Mouse (Mus musculus) embryonic facial prominence, embryonic 11.5 days (tissue): Measurements from ENCODE around the gene Mex3b. TPM values are rescaled to one million over a fixed set of nuclear protein-coding genes. Genes with fewer than 3 reads are reported as not detected.
A peak's percentile ranks its signal among the peaks of the same experiment; 100 is the strongest.

Experiments used
- ATAC-seq: fragments of 200-750 bp; cut with Nextera tagmentation; replicated peaks from 2 replicates; pipeline ENCODE4 v1.8.0; 2017; ENCODE audit warnings: low read depth; ENCODE audit not compliant: insufficient number of reproducible peaks, low FRiP score, low TSS enrichment
- DNase-seq: peaks from one replicate; pipeline ENCODE4 v3.0.0-alpha.2; 2015; ENCODE audit warnings: low spot score
- H3K27ac ChIP-seq: fragments of 300-500 bp; sonication (generic); replicated peaks from 2 replicates; pipeline ENCODE4 v1.5.1; 2014; ENCODE audit warnings: mild to moderate bottlenecking, low read depth, low read length, control low read depth
- H3K27me3 ChIP-seq: fragments of 300-500 bp; sonication (generic); 2 replicates; pipeline ENCODE4 v1.6.1; 2014; ENCODE audit warnings: mild to moderate bottlenecking, low read length, moderate library complexity, mixed read lengths; ENCODE audit not compliant: control insufficient read depth, insufficient read depth
- H3K36me3 ChIP-seq: fragments of 300-500 bp; sonication (generic); replicated peaks from 2 replicates; pipeline ENCODE4 v1.6.1; 2014; ENCODE audit warnings: low read depth, mild to moderate bottlenecking, low read length, moderate library complexity, mixed read lengths; ENCODE audit not compliant: control insufficient read depth, insufficient read depth
- H3K4me1 ChIP-seq: fragments of 300-500 bp; sonication (generic); 2 replicates; pipeline ENCODE4 v1.6.1; 2014; ENCODE audit warnings: low read length, mixed read lengths; ENCODE audit not compliant: control insufficient read depth, insufficient read depth
- H3K4me2 ChIP-seq: fragments of 300-500 bp; sonication (generic); 2 replicates; pipeline ENCODE4 v1.6.1; 2014; ENCODE audit warnings: low read depth, mild to moderate bottlenecking, control low read depth, low read length, moderate library complexity
- H3K4me3 ChIP-seq: fragments of 300-500 bp; sonication (generic); 2 replicates; pipeline ENCODE4 v1.5.1; 2014; ENCODE audit warnings: low read depth, low read length, control low read depth
- H3K9ac ChIP-seq: fragments of 300-500 bp; sonication (generic); replicated peaks from 2 replicates; pipeline ENCODE4 v1.6.1; 2014; ENCODE audit warnings: mild to moderate bottlenecking, control low read depth, low read length
- H3K9me3 ChIP-seq: fragments of 300-500 bp; sonication (generic); replicated peaks from 2 replicates; pipeline ENCODE4 v1.6.1; 2016; ENCODE audit warnings: mild to moderate bottlenecking, low read length, inconsistent platforms, mixed read lengths; ENCODE audit not compliant: control insufficient read depth
- WGBS: fragments of 180-500 bp; shearing (Covaris S2); extraction: QIAGEN DNeasy Blood & Tissue Kit; methylation state at CpG from one replicate; pipeline ENCODE4 v1.1.7; 2014; 5-methylcytosine and 5-hydroxymethylcytosine counted together
- polyA plus RNA-seq: library from polyadenylated mRNA; unstranded; fragments of >200 nt; fragmentation: Nextera tagmentation; extraction: Ambion mirVana; gene quantifications from 2 replicates; pipeline ENCODE4 v1.2.1, GENCODE M21; 2014

The Mex3b gene
- polyA plus RNA-seq, 1 experiment from 2014 or later, result 41.6 TPM

- Histone ChIP-seq H3K9me3 (no peaks in the 10 kb centered on the region), H3K4me1 (no peaks in the 10 kb centered on the region), H3K4me2 (no peak overlapping the region), H3K9ac (no peak overlapping the region), H3K27me3 (no peaks in the 10 kb centered on the region), H3K27ac (peak overlapping the region; percentile 71; the same call in 1 of the 2 replicates), H3K36me3 (no peaks in the 10 kb centered on the region), H3K4me3 (no peak overlapping the region)
- peak; percentile 55 for DNase-seq
- no peak for ATAC-seq
- 37% methylated on average over 6 of the region's 6 CpGs for WGBS
Measured at GRCm38 (mm10) chr7:82863341-82863740, 3.8 kb upstream of the Mex3b start.

- H3K9me3 ChIP-seq, result no peaks in the 10 kb centered on the region
- no peak overlapping the region for H3K27ac ChIP-seq
- H3K4me1 ChIP-seq, result no peaks in the 10 kb centered on the region
- DNase-seq (no peak), ATAC-seq (no peak)
- peak overlapping the region; percentile 92; the same call in 1 of the 2 replicates for H3K4me2 ChIP-seq
- no peaks in the 10 kb centered on the region for H3K27me3 ChIP-seq
- H3K36me3 ChIP-seq, result peaks cover 3% of the 10 kb centered on the region
- H3K9ac ChIP-seq, result peak overlapping the region; percentile 100
- H3K4me3 ChIP-seq, result no peak overlapping the region
- 42% methylated on average over 8 of the region's 8 CpGs for WGBS
Measured at GRCm38 (mm10) chr7:82864260-82864990, 2.7 kb upstream of the Mex3b start.

GRCm38 (mm10) chr7:82864991-82865771 lies 2.0 kb upstream of the Mex3b start:
- Histone ChIP-seq H3K27ac (peak overlapping the region; percentile 100), H3K27me3 (no peaks in the 10 kb centered on the region), H3K9me3 (no peaks in the 10 kb centered on the region), H3K4me2 (peak overlapping the region; percentile 92), H3K4me3 (peak overlapping the region; percentile 99), H3K4me1 (no peaks in the 10 kb centered on the region), H3K36me3 (peaks cover 11% of the 10 kb centered on the region), H3K9ac (peak overlapping the region; percentile 100)
- peak; percentile 74 for DNase-seq
- 1% methylated on average over 22 of the region's 22 CpGs for WGBS
- no peak for ATAC-seq

- under 1% methylated on average over 61 of the region's 70 CpGs for WGBS
Measured at GRCm38 (mm10) chr7:82865834-82866485, 1.2 kb upstream of the Mex3b start.

GRCm38 (mm10) chr7:82866486-82867270 lies 455 bp upstream of the Mex3b start:
- Histone ChIP-seq H3K9ac (peak overlapping the region; percentile 100), H3K9me3 (no peaks in the 10 kb centered on the region), H3K4me3 (peak overlapping the region; percentile 99), H3K4me2 (peak overlapping the region; percentile 71), H3K27ac (peak overlapping the region; percentile 100), H3K36me3 (peaks cover 11% of the 10 kb centered on the region), H3K27me3 (no peaks in the 10 kb centered on the region), H3K4me1 (no peaks in the 10 kb centered on the region)
- under 1% methylated on average over 54 of the region's 68 CpGs for WGBS
- DNase-seq (peak; percentile 97), ATAC-seq (peak; percentile 83)

More at GRCm38 (mm10) chr7:82865834-82866485, 1.2 kb upstream of the Mex3b start:
- H3K4me3 ChIP-seq, result peak overlapping the region; percentile 99
- H3K27me3 ChIP-seq, result no peaks in the 10 kb centered on the region
- H3K4me2 ChIP-seq, result peak overlapping the region; percentile 92
- peaks cover 11% of the 10 kb centered on the region for H3K36me3 ChIP-seq
- peak; percentile 94 for ATAC-seq
- no peaks in the 10 kb centered on the region for H3K9me3 ChIP-seq
- no peaks in the 10 kb centered on the region for H3K4me1 ChIP-seq
- H3K9ac ChIP-seq, result peak overlapping the region; percentile 100
- DNase-seq, result peak; percentile 98
- H3K27ac ChIP-seq, result peak overlapping the region; percentile 100

GRCm38 (mm10) chr7:82868309-82869230 lies 1.4 kb downstream of the Mex3b start:
- Histone ChIP-seq H3K4me1 (no peaks in the 10 kb centered on the region), H3K27me3 (no peaks in the 10 kb centered on the region), H3K36me3 (peaks cover 11% of the 10 kb centered on the region), H3K4me2 (peak overlapping the region; percentile 98), H3K4me3 (peak overlapping the region; percentile 99), H3K9me3 (no peaks in the 10 kb centered on the region), H3K9ac (peak overlapping the region; percentile 100), H3K27ac (peak overlapping the region; percentile 100)
- WGBS, result under 1% methylated on average over 56 of the region's 56 CpGs
- DNase-seq (peak; percentile 78), ATAC-seq (no peak)
